11 mouse cellular contexts compared by ENCODE assay signal in the genomic region with DNA sequence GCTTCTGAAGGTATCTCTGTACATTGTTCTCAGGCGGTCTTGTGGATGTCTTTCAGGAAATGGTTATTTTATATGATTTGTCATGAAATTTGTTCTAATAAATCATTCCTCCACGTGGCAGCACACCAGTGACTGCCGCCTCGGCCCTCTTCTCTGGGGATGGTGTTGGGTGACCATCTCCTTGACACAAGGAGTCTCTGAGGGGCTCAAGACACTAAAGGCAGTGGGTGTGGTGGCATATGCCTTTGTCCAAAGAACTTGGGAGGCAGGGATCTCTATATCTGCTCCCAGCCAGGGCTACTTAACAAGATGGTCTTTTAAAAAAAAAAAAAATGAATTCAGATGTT. TPM values are rescaled to one million over a fixed set of nuclear protein-coding genes. Genes with fewer than 3 reads are reported as not detected.
A peak's percentile ranks its signal among the peaks of the same experiment; 100 is the strongest.
DNase-seq lines count a peak whose midpoint lies in the region; ATAC-seq and TF ChIP-seq lines count a peak whose summit lies in the region.
"Had no signal": no experiment of that assay in that cellular context is flagged by ENCODE, and none has a peak within 500 bp of the region (broad histone marks: within the 10 kb centered on the region; RNA-seq: fewer than 3 reads in every experiment).

No protein-coding gene starts in this region.

- H3K4me2 ChIP-seq in lung, embryonic 14.5 days = no peak overlapping the region
- H3K4me2 ChIP-seq in neural tube, embryonic 15.5 days = no peak overlapping the region

- ATAC-seq in lung, embryonic 14.5 days (ENCODE audit: insufficient read depth) = peak; percentile 2; the same call in 1 of the 2 replicates
- peak; percentile 4; the same call in 1 of the 2 replicates for ATAC-seq in neural tube, embryonic 15.5 days (ENCODE audit: low FRiP score)
- ATAC-seq: Patski had no signal

- peak; percentile 2 for DNase-seq in adrenal gland, postnatal 25 days
- no peak for DNase-seq in adrenal gland, postnatal 10 days
- DNase-seq in lung, embryonic 14.5 days = no peak
- no peak for DNase-seq in lung, postnatal 36 days
- no peak for DNase-seq in midbrain, embryonic 10.5 days (ENCODE audit: low spot score)
- no peak for DNase-seq in lung, postnatal 25 days (ENCODE audit: low spot score)
- DNase-seq in gastrocnemius, adult 8-10 months (ENCODE audit: low spot score in 2 of 2) = no peak
- DNase-seq: lung, adult 2 months had no signal

- no peaks in the 10 kb centered on the region for H3K27me3 ChIP-seq in lung, embryonic 14.5 days (ENCODE audit: insufficient read depth, low read length)
- no peaks in the 10 kb centered on the region for H3K27me3 ChIP-seq in midbrain, embryonic 10.5 days (ENCODE audit: low read depth, poor library complexity, severe bottlenecking)
- H3K27me3 ChIP-seq in neural tube, embryonic 15.5 days (replicated peaks) = no peaks in the 10 kb centered on the region
- H3K27me3 ChIP-seq: Patski had no signal

- TF ChIP-seq CTCF in lung, embryonic 14.5 days (IDR thresholded peaks at IDR 0.05; ENCODE audit: low read depth) = no peak

- no peaks in the 10 kb centered on the region for H3K4me1 ChIP-seq in lung, embryonic 14.5 days (ENCODE audit: insufficient read depth)
- peaks cover 34% of the 10 kb centered on the region for H3K4me1 ChIP-seq in midbrain, embryonic 10.5 days
- peaks cover 36% of the 10 kb centered on the region for H3K4me1 ChIP-seq in neural tube, embryonic 15.5 days

- no peaks in the 10 kb centered on the region for H3K9me3 ChIP-seq in lung, embryonic 14.5 days (ENCODE audit: low read depth, low read length)
- no peaks in the 10 kb centered on the region for H3K9me3 ChIP-seq in midbrain, embryonic 10.5 days (replicated peaks)
- no peaks in the 10 kb centered on the region for H3K9me3 ChIP-seq in neural tube, embryonic 15.5 days (replicated peaks)
- H3K9me3 ChIP-seq: embryonic facial prominence, embryonic 10.5 days had no signal

- WGBS in lung, embryonic 14.5 days = 71% methylated on average over 4 of the region's 4 CpGs
- 86% methylated on average over 4 of the region's 4 CpGs for WGBS in midbrain, embryonic 10.5 days
- WGBS in neural tube, embryonic 15.5 days = 67% methylated on average over 4 of the region's 4 CpGs

- no peak overlapping the region for H3K4me3 ChIP-seq in lung, embryonic 14.5 days (ENCODE audit: low read depth, low read length)
- H3K4me3 ChIP-seq in midbrain, embryonic 10.5 days = no peak overlapping the region
- H3K4me3 ChIP-seq in neural tube, embryonic 15.5 days (replicated peaks) = no peak overlapping the region

- H3K27ac ChIP-seq in lung, embryonic 14.5 days (ENCODE audit: low read depth) = no peak overlapping the region
- H3K27ac ChIP-seq in midbrain, embryonic 10.5 days (replicated peaks) = peak overlapping the region; percentile 87
- H3K27ac ChIP-seq in neural tube, embryonic 15.5 days (replicated peaks) = peak overlapping the region; percentile 88; the same call in 1 of the 2 replicates

- no peak overlapping the region for H3K9ac ChIP-seq in lung, embryonic 14.5 days
- H3K9ac ChIP-seq in neural tube, embryonic 15.5 days (replicated peaks) = no peak overlapping the region

- peaks cover 22% of the 10 kb centered on the region for H3K36me3 ChIP-seq in lung, embryonic 14.5 days (ENCODE audit: insufficient read depth)
- H3K36me3 ChIP-seq in midbrain, embryonic 10.5 days = no peaks in the 10 kb centered on the region; the same call in 1 of the 2 replicates
- H3K36me3 ChIP-seq in neural tube, embryonic 15.5 days = peaks cover 25% of the 10 kb centered on the region

RNA-seq across cellular contexts. Expression of a gene that starts 14.0 kb away (rescaled TPM):
- 6.4 and 6.8 TPM in 2 replicates for total RNA-seq in adrenal gland, postnatal 25 days (2021)
- 10 to 100 TPM; 10.8 to 13.4 TPM for total RNA-seq in adrenal gland, postnatal 10 days (2021)
- polyA plus RNA-seq in lung, embryonic 14.5 days (2014; fragmentation: Nextera tagmentation; extraction: Ambion mirVana) = 9.3 and 10.9 TPM in 2 replicates
- polyA plus RNA-seq in midbrain, embryonic 10.5 days (2016; fragmentation: Nextera tagmentation; extraction: Ambion mirVana) = 3.7 and 5.7 TPM in 2 replicates
- polyA plus RNA-seq in neural tube, embryonic 15.5 days (2015; fragmentation: Nextera tagmentation; extraction: Ambion mirVana) = 8.4 and 42.0 TPM in 2 replicates
- 1 to 10 TPM in 3 of 4 experiments, under 1 TPM in 1; 0.48 to 2.5 (median 1.7) TPM for total RNA-seq in gastrocnemius, adult 8-10 months (2022)

RNA-seq across cellular contexts. Expression of a gene that starts 26.2 kb away (rescaled TPM):
- total RNA-seq in adrenal gland, postnatal 25 days (2021) = 42.4 and 58.1 TPM in 2 replicates
- total RNA-seq in adrenal gland, postnatal 10 days (2021) = 10 to 100 TPM; 28.8 to 29.6 TPM
- 21.4 and 23.1 TPM in 2 replicates for polyA plus RNA-seq in lung, embryonic 14.5 days (2014; fragmentation: Nextera tagmentation; extraction: Ambion mirVana)
- 3.3 and 4.3 TPM in 2 replicates for polyA plus RNA-seq in midbrain, embryonic 10.5 days (2016; fragmentation: Nextera tagmentation; extraction: Ambion mirVana)
- polyA plus RNA-seq in neural tube, embryonic 15.5 days (2015; fragmentation: Nextera tagmentation; extraction: Ambion mirVana) = 34.7 and 43.3 TPM in 2 replicates
- 10 to 100 TPM in 3 of 4 experiments, 1 to 10 TPM in 1; 9.8 to 18.4 (median 12.5) TPM for total RNA-seq in gastrocnemius, adult 8-10 months (2022)

RNA-seq across cellular contexts. Expression of a gene that starts 56.0 kb away (rescaled TPM):
- 5.1 and 5.7 TPM in 2 replicates for total RNA-seq in adrenal gland, postnatal 25 days (2021)
- 10 to 100 TPM in 1 of 2 experiments, 1 to 10 TPM in 1; 9.4 to 13.5 TPM for total RNA-seq in adrenal gland, postnatal 10 days (2021)
- 0.61 and 0.64 TPM in 2 replicates for polyA plus RNA-seq in lung, embryonic 14.5 days (2014; fragmentation: Nextera tagmentation; extraction: Ambion mirVana)
- polyA plus RNA-seq in midbrain, embryonic 10.5 days (2016; fragmentation: Nextera tagmentation; extraction: Ambion mirVana) = 0.06 and 0.11 TPM in 2 replicates
- polyA plus RNA-seq in neural tube, embryonic 15.5 days (2015; fragmentation: Nextera tagmentation; extraction: Ambion mirVana) = 4.5 and 5.7 TPM in 2 replicates
- total RNA-seq in gastrocnemius, adult 8-10 months (2022) = 1 to 10 TPM; 6.9 to 8.7 (median 7.6) TPM
